In the genomic region with DNA sequence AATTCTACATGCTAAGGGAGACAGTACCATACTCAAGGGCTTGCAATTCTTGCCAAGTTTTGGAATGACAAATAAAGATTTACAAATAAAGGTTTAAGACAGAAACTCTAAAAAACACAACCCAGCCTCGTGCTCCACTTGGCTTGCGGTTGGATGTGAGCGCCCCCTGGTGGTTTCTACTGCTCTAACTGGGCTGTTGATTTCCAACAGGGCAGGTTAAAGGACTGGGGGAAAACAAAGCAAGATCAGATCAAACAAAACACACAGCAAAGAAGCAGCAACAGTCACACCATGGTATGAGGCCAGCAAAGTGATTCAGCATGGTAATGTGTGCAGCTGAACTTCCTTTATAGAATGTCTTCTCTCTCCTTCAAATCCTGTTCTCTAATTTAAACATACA, we compare ENCODE assay signal across 8 mouse cellular contexts.
A peak's percentile ranks its signal among the peaks of the same experiment; 100 is the strongest.
DNase-seq lines count a peak whose midpoint lies in the region.

No protein-coding gene starts in this region.

- intact Hi-C loops in gastrocnemius, postnatal 36 days (cut with DNase I), result loop anchor here (5.0 kb wide), 1 partner anchor 789 kb away; no protein-coding TSS in a partner anchor

- DNase-seq in CD4-positive helper T cell, adult 2 months (ENCODE audit: low read depth, low spot score), result peak; percentile 5
- peak; percentile 88 for DNase-seq in ZHBTc4 (ENCODE audit: low read depth, low spot score)
- peak; percentile 85 for DNase-seq in embryo, embryonic 10.5 days (ENCODE audit: low spot score)
- peak; percentile 53 to 68 for DNase-seq in gastrocnemius, postnatal 36 days
- DNase-seq in kidney, postnatal 4 days, result peak; percentile 91 to 92
- DNase-seq in lung, postnatal 10 days, result peak; percentile 83
- peak; percentile 67 for DNase-seq in right cerebral cortex, adult 18-20 months
- peak; percentile 51 to 86 for DNase-seq in urinary bladder, postnatal 4 days (ENCODE audit: low spot score in 2 of 2)

Comparison
In these comparisons a context has a peak if more than half of its experiments do, and no peak if none do; other contexts are left out.
1. Peak in every context shown above with its lines: DNase-seq.
2. DNase-seq: peak in every context shown above with its lines; median percentile 92 in kidney, postnatal 4 days; 88 in ZHBTc4; 85 in embryo, embryonic 10.5 days; 83 in lung, postnatal 10 days; 68 in urinary bladder, postnatal 4 days; 67 in right cerebral cortex, adult 18-20 months; 60 in gastrocnemius, postnatal 36 days; 5 in CD4-positive helper T cell, adult 2 months.